In genomic region chrX:60940225-60940624, GRCm38 (mm10) we compare ENCODE assay signal across 32 mouse cellular contexts. TPM values are rescaled to one million over a fixed set of nuclear protein-coding genes. Genes with fewer than 3 reads are reported as not detected.
DNase-seq lines count a peak whose midpoint lies in the region; ATAC-seq and TF ChIP-seq lines count a peak whose summit lies in the region.
"Had no signal": no experiment of that assay in that cellular context is flagged by ENCODE, and none has a peak within 500 bp of the region (broad histone marks: within the 10 kb centered on the region; RNA-seq: fewer than 3 reads in every experiment).

No protein-coding gene starts in this region.

- no peak overlapping the region for H3K4me3 ChIP-seq in forebrain, embryonic 13.5 days
- no peak overlapping the region for H3K4me3 ChIP-seq in forebrain, embryonic 10.5 days
- H3K4me3 ChIP-seq: embryonic facial prominence, embryonic 10.5 days; embryonic facial prominence, embryonic 13.5 days; erythroblast, embryonic 14.5 days; heart, embryonic 12.5 days; heart, embryonic 15.5 days; hindbrain, embryonic 10.5 days; hindbrain, embryonic 15.5 days had no signal

- H3K27ac ChIP-seq in forebrain, embryonic 13.5 days: no peak overlapping the region
- no peak overlapping the region for H3K27ac ChIP-seq in forebrain, embryonic 10.5 days
- H3K27ac ChIP-seq: embryonic facial prominence, embryonic 10.5 days; embryonic facial prominence, embryonic 13.5 days; heart, embryonic 15.5 days; hindbrain, embryonic 10.5 days; hindbrain, embryonic 15.5 days had no signal

- no peaks in the 10 kb centered on the region for H3K36me3 ChIP-seq in forebrain, embryonic 13.5 days (ENCODE audit: poor library complexity, severe bottlenecking)
- H3K36me3 ChIP-seq in forebrain, embryonic 10.5 days (replicated peaks): no peaks in the 10 kb centered on the region
- H3K36me3 ChIP-seq: embryonic facial prominence, embryonic 10.5 days; embryonic facial prominence, embryonic 13.5 days; heart, embryonic 12.5 days; heart, embryonic 15.5 days; hindbrain, embryonic 10.5 days; hindbrain, embryonic 15.5 days had no signal

- 38% methylated on average over 3 of the region's 3 CpGs for WGBS in forebrain, embryonic 13.5 days
- 77% methylated on average over 3 of the region's 3 CpGs for WGBS in forebrain, embryonic 10.5 days

- TF ChIP-seq POLR2A in brain, embryonic 14.5 days (IDR thresholded peaks at IDR 0.05; ENCODE audit: borderline replicate concordance, extremely low read depth, insufficient read depth, insufficient read length, poor library complexity, severe bottlenecking): no peak

- H3K9ac ChIP-seq in forebrain, embryonic 13.5 days: no peak overlapping the region
- H3K9ac ChIP-seq: embryonic facial prominence, embryonic 13.5 days; heart, embryonic 12.5 days; heart, embryonic 15.5 days; hindbrain, embryonic 15.5 days had no signal

- no peak overlapping the region for H3K4me2 ChIP-seq in forebrain, embryonic 13.5 days
- H3K4me2 ChIP-seq: embryonic facial prominence, embryonic 13.5 days; heart, embryonic 12.5 days; heart, embryonic 15.5 days; hindbrain, embryonic 15.5 days had no signal

- no peak for TF ChIP-seq CTCF in brain, embryonic 14.5 days (IDR thresholded peaks at IDR 0.05; ENCODE audit: borderline replicate concordance, extremely low read depth, insufficient read depth, insufficient read length)

- H3K27me3 ChIP-seq in forebrain, embryonic 13.5 days: no peaks in the 10 kb centered on the region
- H3K27me3 ChIP-seq in forebrain, embryonic 10.5 days (ENCODE audit: poor library complexity, severe bottlenecking): no peaks in the 10 kb centered on the region
- H3K27me3 ChIP-seq: embryonic facial prominence, embryonic 13.5 days; heart, embryonic 12.5 days; heart, embryonic 15.5 days; hindbrain, embryonic 15.5 days had no signal

- no peaks in the 10 kb centered on the region for H3K9me3 ChIP-seq in forebrain, embryonic 13.5 days (replicated peaks)
- no peaks in the 10 kb centered on the region for H3K9me3 ChIP-seq in forebrain, embryonic 10.5 days
- H3K9me3 ChIP-seq: embryonic facial prominence, embryonic 10.5 days; embryonic facial prominence, embryonic 13.5 days; heart, embryonic 12.5 days; heart, embryonic 15.5 days; hindbrain, embryonic 10.5 days; hindbrain, embryonic 15.5 days had no signal

- peaks cover 8% of the 10 kb centered on the region; the same call in 1 of the 2 replicates for H3K4me1 ChIP-seq in forebrain, embryonic 13.5 days
- H3K4me1 ChIP-seq in forebrain, embryonic 10.5 days: peaks cover 15% of the 10 kb centered on the region
- H3K4me1 ChIP-seq: embryonic facial prominence, embryonic 10.5 days; embryonic facial prominence, embryonic 13.5 days; heart, embryonic 12.5 days; heart, embryonic 15.5 days; hindbrain, embryonic 10.5 days; hindbrain, embryonic 15.5 days had no signal

- ATAC-seq in forebrain, embryonic 13.5 days: peak; percentile 21; the same call in 1 of the 2 replicates
- ATAC-seq: activated CD4-positive, CD25-positive, alpha-beta regulatory T cell, adult 4 months; CD4-positive, CD25-positive, alpha-beta regulatory T cell, adult 4 months; intestine, postnatal 0 days had no signal

- DNase-seq in forebrain, embryonic 10.5 days (ENCODE audit: extremely low spot score, low spot score): no peak
- DNase-seq in R1 (ENCODE audit: low read depth, low spot score): peak; percentile 6
- peak; percentile 54 for DNase-seq in brain, embryonic 14.5 days (ENCODE audit: low read depth)
- no peak for DNase-seq in right cerebral cortex, postnatal 14 days
- no peak for DNase-seq in adrenal gland, adult 8-10 months
- DNase-seq: adrenal gland, postnatal 14 days; cerebellum, adult 11-12 months; cerebellum, adult 8-10 months; cerebellum, postnatal 10 days; cerebellum, postnatal 36 days; embryo, embryonic 11 days; gastrocnemius, postnatal 25 days; heart, adult 18-20 months; heart, postnatal 10 days; heart, postnatal 36 days; kidney, adult 2 months had no signal

RNA-seq across cellular contexts. Expression of gene Sox3, which starts 47.0 kb away (rescaled TPM):
- 6.0 and 6.2 TPM in 2 replicates for polyA plus RNA-seq in forebrain, embryonic 13.5 days (2015; fragmentation: Nextera tagmentation; extraction: Ambion mirVana)
- polyA plus RNA-seq in forebrain, embryonic 10.5 days (2016; fragmentation: Nextera tagmentation; extraction: Ambion mirVana): 4.7 and 5.2 TPM in 2 replicates
- polyA plus RNA-seq in brain, embryonic 14.5 days (2012; rRNA removed): 24.6 and 40.2 TPM in 2 replicates
- not detected for total RNA-seq in adrenal gland, adult 8-10 months (2022)
- total RNA-seq: adrenal gland, postnatal 14 days; gastrocnemius, adult 8-10 months; gastrocnemius, postnatal 25 days; heart, adult 18-20 months; heart, postnatal 10 days; heart, postnatal 36 days; MEL had no signal
- polyA plus RNA-seq: activated CD4-positive, CD25-positive, alpha-beta regulatory T cell, adult 4 months; C2C12; CD4-positive, CD25-positive, alpha-beta regulatory T cell, adult 4 months; erythroblast, embryonic 14.5 days; gonadal fat pad, adult 2 months; intestine, embryonic 14.5 days; kidney, adult 2 months had no signal

Comparison
In these comparisons a context has a peak if more than half of its experiments do, and no peak if none do; other contexts are left out.
1. DNase-seq: peak in R1 (single experiment) and brain, embryonic 14.5 days (single experiment); none in forebrain, embryonic 10.5 days (single experiment), right cerebral cortex, postnatal 14 days (single experiment) and adrenal gland, adult 8-10 months (single experiment).